Mouse (Mus musculus) liver, embryonic 14.5 days (tissue): ENCODE results near the gene Zfp626. TPM values are rescaled to one million over a fixed set of nuclear protein-coding genes. Genes with fewer than 3 reads are reported as not detected.

Experiments used
- ATAC-seq: fragments of 200-750 bp; cut with Nextera tagmentation; 2 replicates; pipeline ENCODE4 v1.8.0; 2017; ENCODE audit warnings: moderate number of reproducible peaks, mild to moderate bottlenecking, moderate library complexity; ENCODE audit not compliant: insufficient read depth
- DNase-seq, 3 experiments: peaks; one replicate each; pipeline ENCODE4 v3.0.0-alpha.2; 2012 to 2013; ENCODE audit warnings: low read depth in 3 of 3, low spot score in 3 of 3
- H3K27ac ChIP-seq: fragments of 300-500 bp; sonication (generic); 2 replicates; pipeline ENCODE4 v1.5.1; 2014; ENCODE audit warnings: moderate library complexity, mild to moderate bottlenecking, control low read depth, inconsistent platforms
- H3K27me3 ChIP-seq: fragments of 300-500 bp; sonication (generic); 2 replicates; pipeline ENCODE4 v1.6.1; 2014; ENCODE audit warnings: mild to moderate bottlenecking, low read length, moderate library complexity; ENCODE audit not compliant: control insufficient read depth, insufficient read depth
- H3K36me3 ChIP-seq: fragments of 300-500 bp; sonication (generic); replicated peaks from 2 replicates; pipeline ENCODE4 v1.6.1; 2014; ENCODE audit warnings: low read depth; ENCODE audit not compliant: control insufficient read depth, insufficient read depth
- H3K4me1 ChIP-seq, 2 experiments: fragments of 200-500 bp in 1 of 2; fragments of 300-500 bp in 1 of 2; sonication (generic) in 1 of 2; replicated peaks; 2 replicates each; pipeline ENCODE4 v1.6.1; 2012 to 2014; ENCODE audit warnings: antibody characterized with exemption in 1 of 2, inconsistent platforms in 1 of 2, low read length in 1 of 2; ENCODE audit not compliant: control insufficient read depth in 2 of 2, insufficient read depth in 2 of 2
- H3K4me2 ChIP-seq: fragments of 300-500 bp; sonication (generic); 2 replicates; pipeline ENCODE4 v1.6.1; 2014; ENCODE audit warnings: low read depth, mild to moderate bottlenecking, control low read depth, moderate library complexity
- H3K4me3 ChIP-seq, 2 experiments: fragments of 200-500 bp in 1 of 2; fragments of 300-500 bp in 1 of 2; sonication (generic) in 1 of 2; 2 replicates each; pipeline ENCODE4 v1.5.1; 2012 to 2014; ENCODE audit warnings: low read depth in 2 of 2, low read length in 2 of 2, mild to moderate bottlenecking in 2 of 2, control low read depth in 1 of 2, inconsistent platforms in 1 of 2, moderate library complexity in 1 of 2; ENCODE audit not compliant: insufficient read depth in 1 of 2
- H3K9ac ChIP-seq: fragments of 300-500 bp; sonication (generic); replicated peaks from 2 replicates; pipeline ENCODE4 v1.6.1; 2014; ENCODE audit warnings: mild to moderate bottlenecking, control low read depth, moderate library complexity
- H3K9me3 ChIP-seq: fragments of 300-500 bp; sonication (generic); 2 replicates; pipeline ENCODE4 v1.6.1; 2016; ENCODE audit warnings: low read length, mixed read lengths; ENCODE audit not compliant: control insufficient read depth
- CTCF ChIP-seq: IDR thresholded peaks from 2 replicates; pipeline ENCODE4 v1.5.1; 2016; ENCODE audit warnings: antibody characterized with exemption, low read depth, control low read depth
- EP300 ChIP-seq: IDR thresholded peaks from 2 replicates; pipeline ENCODE4 v1.6.1; 2016; ENCODE audit warnings: antibody characterized with exemption, low read depth
- WGBS: fragments of 180-500 bp; shearing (Covaris S2); extraction: QIAGEN DNeasy Blood & Tissue Kit; methylation state at CpG from one replicate; pipeline ENCODE4 v1.1.7; 2014; ENCODE audit not compliant: insufficient replicate concordance; 5-methylcytosine and 5-hydroxymethylcytosine counted together
- polyA plus RNA-seq, 2 experiments: library from polyadenylated mRNA; depleted of rRNA in 1 of 2; stranded (reverse) in 1 of 2; unstranded in 1 of 2; fragments of >200 nt; fragmentation: Nextera tagmentation in 1 of 2; extraction: Ambion mirVana in 1 of 2; gene quantifications; 2 replicates each; pipeline versions ENCODE4 v1.2.1 to v1.2.3; 2012 to 2014

Gene Zfp626
- polyA plus RNA-seq, 2 experiments = 0.55 to 0.90 TPM

DNA sequence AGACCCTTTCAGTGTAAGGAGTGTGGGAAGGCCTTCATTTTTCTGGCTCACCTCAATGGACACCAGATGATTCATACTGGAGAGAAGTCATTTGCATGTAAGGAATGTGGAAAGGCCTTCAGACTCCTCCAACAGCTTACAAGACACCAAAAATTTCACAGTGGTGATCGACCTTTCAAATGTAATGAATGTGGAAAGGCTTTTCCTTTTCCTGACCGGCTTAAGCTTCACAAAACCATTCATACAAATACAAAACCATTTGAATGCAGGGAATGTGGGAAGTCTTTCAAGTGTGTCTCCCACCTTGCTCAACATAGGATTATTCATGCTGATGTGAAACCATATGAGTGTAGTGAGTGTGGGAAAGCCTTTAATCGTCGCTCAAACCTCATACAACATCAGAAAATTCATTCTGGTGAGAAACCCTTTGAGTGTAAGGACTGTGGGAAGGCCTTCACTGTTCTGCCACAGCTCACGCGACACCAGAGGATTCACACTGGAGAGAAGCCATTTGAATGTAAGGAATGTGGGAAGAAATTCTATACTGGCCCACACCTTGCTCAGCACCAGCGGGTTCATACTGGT is 11.6 kb downstream of the Zfp626 start:
- H3K9ac ChIP-seq = no peak overlapping the region
- no peaks in the 10 kb centered on the region for H3K27me3 ChIP-seq
- TF ChIP-seq EP300 (no peak), CTCF (no peak)
- H3K4me1 ChIP-seq = no peaks in the 10 kb centered on the region
- ATAC-seq (no peak), DNase-seq (no peak)
- no peaks in the 10 kb centered on the region for H3K9me3 ChIP-seq
- no peak overlapping the region for H3K27ac ChIP-seq
- no peak overlapping the region for H3K4me2 ChIP-seq
- peaks cover 9% of the 10 kb centered on the region for H3K36me3 ChIP-seq
- H3K4me3 ChIP-seq = no peak overlapping the region
- WGBS = 80% methylated on average over 7 of the region's 7 CpGs

DNA sequence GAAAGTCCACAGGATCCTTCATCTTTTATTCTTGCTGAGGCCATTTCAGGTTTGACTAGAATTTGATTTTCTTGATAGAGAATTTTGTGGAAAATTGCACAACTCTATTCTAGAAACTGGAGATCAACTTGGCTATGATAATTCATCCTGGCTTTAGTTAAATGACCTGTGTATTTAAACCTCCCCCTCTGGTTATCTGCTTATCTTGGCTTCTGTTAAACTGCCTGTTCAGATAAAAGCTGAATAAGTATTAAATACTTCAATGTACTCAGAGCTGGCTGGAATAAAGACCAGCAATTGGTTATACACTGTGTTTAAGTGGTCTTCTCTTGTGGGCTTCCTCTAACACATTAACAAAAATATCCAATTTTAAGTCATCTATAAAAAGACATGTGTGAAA is 15.6 kb downstream of the Zfp626 start:
- DNase-seq (no peak), ATAC-seq (no peak)
- no peak overlapping the region for H3K9ac ChIP-seq
- H3K4me2 ChIP-seq = no peak overlapping the region
- peaks cover 9% of the 10 kb centered on the region for H3K36me3 ChIP-seq
- no peak overlapping the region for H3K27ac ChIP-seq
- no peaks in the 10 kb centered on the region for H3K27me3 ChIP-seq
- no peak for TF ChIP-seq EP300
- no peak for TF ChIP-seq CTCF
- no peak overlapping the region for H3K4me3 ChIP-seq
- no peaks in the 10 kb centered on the region; the same call in 1 of the 2 replicates for H3K9me3 ChIP-seq
- H3K4me1 ChIP-seq = no peaks in the 10 kb centered on the region

DNA sequence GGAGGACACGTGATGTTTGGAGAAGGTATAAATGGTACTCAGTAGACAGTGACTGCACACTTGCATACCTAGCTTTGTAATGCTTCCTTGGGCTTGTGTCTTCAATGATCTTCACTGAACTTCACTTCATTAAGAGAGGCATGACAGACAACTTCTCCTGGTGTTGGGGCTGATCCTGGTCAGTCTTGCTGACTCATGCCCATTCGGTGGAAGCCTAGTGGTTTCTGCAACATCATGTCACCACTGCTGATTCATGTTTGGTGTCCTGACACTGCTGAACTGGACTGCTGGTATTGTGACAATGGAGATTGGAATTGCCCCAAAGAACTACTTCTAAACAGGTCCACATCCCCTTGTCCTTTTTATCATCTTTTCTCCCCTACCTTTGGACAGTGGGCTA is 27.1 kb downstream of the Zfp626 start:
- WGBS = 70% methylated on average over 2 of the region's 2 CpGs
- ATAC-seq = no peak
- no peak overlapping the region for H3K9ac ChIP-seq

DNA sequence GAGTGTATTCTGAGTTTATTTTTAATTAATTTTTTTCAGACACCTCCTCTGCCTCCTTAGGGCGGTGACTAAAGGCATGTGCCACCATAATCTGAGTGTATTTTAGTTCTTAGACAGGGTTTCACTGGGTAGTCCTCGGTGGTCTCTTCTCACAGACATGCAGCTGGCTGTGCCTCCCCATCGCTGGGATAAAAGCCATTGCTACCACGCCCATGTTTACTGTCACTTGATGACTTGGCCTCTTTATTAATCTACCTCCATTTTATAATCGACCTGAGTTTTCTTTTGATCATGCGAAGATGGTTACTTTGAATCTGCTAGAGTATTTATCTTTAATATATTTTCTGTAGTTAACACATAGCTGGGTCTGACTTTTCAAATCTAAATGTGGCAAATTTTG is 30.9 kb downstream of the Zfp626 start:
- ATAC-seq (peak; percentile 58; the same call in 1 of the 2 replicates), DNase-seq (no peak)
- H3K4me1 ChIP-seq = peaks cover 0 to 6% of the 10 kb centered on the region in 2 experiments; a peak in 1 of 4 replicates
- peak overlapping the region; percentile 56 for H3K9ac ChIP-seq
- peak overlapping the region; percentile 57 to 80 for H3K4me3 ChIP-seq
- H3K27me3 ChIP-seq = no peaks in the 10 kb centered on the region
- peak overlapping the region; percentile 81 for H3K4me2 ChIP-seq
- no peak overlapping the region for H3K27ac ChIP-seq
- TF ChIP-seq CTCF = no peak
- no peak for TF ChIP-seq EP300
- no peaks in the 10 kb centered on the region for H3K36me3 ChIP-seq
- no peaks in the 10 kb centered on the region for H3K9me3 ChIP-seq
- WGBS = 21% methylated on average over 6 of the region's 6 CpGs

More for the DNA sequence above, 27.1 kb downstream of the Zfp626 start:
- TF ChIP-seq EP300 (no peak), CTCF (no peak)
- Histone ChIP-seq H3K4me1 (peaks cover 0 to 5% of the 10 kb centered on the region in 2 experiments; a peak in 1 of 4 replicates), H3K4me2 (no peak overlapping the region), H3K36me3 (no peaks in the 10 kb centered on the region), H3K9me3 (no peaks in the 10 kb centered on the region), H3K27ac (no peak overlapping the region), H3K27me3 (no peaks in the 10 kb centered on the region), H3K4me3 (no peak overlapping the region)
- no peak for DNase-seq

DNA sequence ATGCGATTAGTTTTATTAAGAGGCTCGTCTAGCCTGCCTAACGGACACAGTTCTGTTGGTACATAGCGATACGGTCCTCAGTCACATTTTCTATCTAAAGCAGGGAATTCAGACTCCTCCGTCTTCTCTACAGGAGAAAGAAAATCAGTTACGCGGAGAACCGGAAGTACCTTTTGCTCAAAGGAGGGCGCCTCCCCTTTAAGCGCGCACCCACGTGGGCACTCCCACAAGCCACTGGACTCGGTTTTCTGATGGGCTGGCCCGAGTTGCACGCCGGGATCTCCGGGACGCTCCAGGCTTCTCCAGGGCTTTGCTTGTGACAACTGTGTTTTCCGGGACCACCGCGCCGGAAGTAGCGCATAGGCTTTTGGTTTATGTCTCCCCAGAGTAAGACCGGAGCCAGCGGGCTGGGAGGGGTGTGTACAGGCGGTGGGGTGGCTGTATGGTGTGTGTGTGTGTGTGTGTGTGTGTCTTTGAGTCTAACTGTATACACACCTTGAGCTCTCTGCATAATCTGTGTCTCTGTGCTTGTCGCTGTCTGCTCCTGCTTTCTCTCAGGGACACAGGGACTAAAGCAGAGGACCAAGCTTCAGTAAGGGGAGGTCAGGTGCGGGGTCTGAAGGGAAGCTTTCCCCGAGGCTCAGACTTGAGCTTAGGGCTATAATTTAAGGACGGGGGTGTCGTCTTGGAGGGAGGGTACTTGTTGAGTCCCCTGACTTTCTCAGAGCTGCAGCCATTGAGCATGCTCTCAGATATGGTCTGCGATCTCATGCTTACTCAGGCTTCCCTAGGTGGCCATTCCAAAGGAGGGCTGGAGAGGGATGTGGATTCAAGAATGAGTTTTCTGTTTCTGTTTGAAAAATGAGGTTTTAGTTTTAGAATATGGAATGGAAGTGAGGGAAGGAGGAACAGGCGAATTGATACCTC is 31.6 kb downstream of the Zfp626 start, which contains the start of gene Zfp59:
TSS of gene Zfp59 (plus strand) at position 285 of the 927 bp plus-strand sequence.
- H3K27ac ChIP-seq = no peak within 1 kb of the TSS

More for the DNA sequence above, 31.6 kb downstream of the Zfp626 start, which contains the start of gene Zfp59:
- Histone ChIP-seq H3K9ac (peak within 1 kb of the TSS; percentile 56), H3K4me3 (peak within 1 kb of the TSS; percentile 57 to 80), H3K36me3 (no peaks in the 10 kb centered on the region), H3K9me3 (no peaks in the 10 kb centered on the region), H3K27me3 (no peaks in the 10 kb centered on the region), H3K4me1 (peaks cover 0 to 6% of the 10 kb centered on the region in 2 experiments; a peak in 1 of 4 replicates), H3K4me2 (peak within 1 kb of the TSS; percentile 81)
- no peak for TF ChIP-seq CTCF
- DNase-seq (peak; percentile 63 to 68 (median 65)), ATAC-seq (peak; percentile 92)
- 3% methylated on average over 34 of the region's 34 CpGs for WGBS
